Mouse (Mus musculus) heart, adult 2 months (tissue): ENCODE results near the gene Prmt2. TPM values are rescaled to one million over a fixed set of nuclear protein-coding genes. Genes with fewer than 3 reads are reported as not detected.

ENCODE experiments used
- DNase-seq, 2 experiments: peaks; one replicate each; pipeline ENCODE4 v3.0.0; 2021
- H3K27ac ChIP-seq: fragments of 200-600 bp; 2 replicates; pipeline ENCODE4 v1.8.1; 2022
- H3K27me3 ChIP-seq: fragments of 200-500 bp; 2 replicates; pipeline ENCODE4 v1.6.1; 2012; ENCODE audit warnings: mild to moderate bottlenecking, low read length, inconsistent platforms, mixed read lengths; ENCODE audit not compliant: control insufficient read depth, insufficient read depth
- H3K36me3 ChIP-seq: fragments of 200-500 bp; 2 replicates; pipeline ENCODE4 v1.6.1; 2012; ENCODE audit warnings: low read length, inconsistent platforms; ENCODE audit not compliant: control insufficient read depth, insufficient read depth
- H3K4me1 ChIP-seq: fragments of 200-500 bp; 2 replicates; pipeline ENCODE4 v1.6.1; 2011; ENCODE audit warnings: low read length; ENCODE audit not compliant: control insufficient read depth, insufficient read depth
- H3K4me3 ChIP-seq: fragments of 200-600 bp; 2 replicates; pipeline ENCODE4 v1.8.1; 2022
- H3K79me2 ChIP-seq: fragments of 200-500 bp; replicated peaks from 2 replicates; pipeline ENCODE4 v1.6.1; 2012; ENCODE audit warnings: mild to moderate bottlenecking, inconsistent platforms, low read length, moderate library complexity, mixed read lengths; ENCODE audit not compliant: control insufficient read depth, insufficient read depth
- H3K9ac ChIP-seq: fragments of 200-500 bp; 2 replicates; pipeline ENCODE4 v1.6.1; 2012; ENCODE audit warnings: low read depth, mild to moderate bottlenecking, control low read depth, inconsistent platforms, low read length, mixed read lengths
- CTCF ChIP-seq: fragments of 200-600 bp; IDR thresholded peaks from 2 replicates; pipeline ENCODE4 v1.8.1; 2022; ENCODE audit warnings: antibody characterized with exemption, mild to moderate bottlenecking, moderate library complexity
- EP300 ChIP-seq: fragments of 200-500 bp; IDR thresholded peaks from 2 replicates; pipeline ENCODE4 v1.6.1; 2011; ENCODE audit warnings: low read depth, low read length, control low read depth; ENCODE audit not compliant: insufficient read depth
- POLR2A ChIP-seq: fragments of 200-500 bp; IDR thresholded peaks from 2 replicates; pipeline ENCODE4 v1.6.1; 2011; ENCODE audit warnings: mild to moderate bottlenecking, low read depth, low read length, control low read depth; ENCODE audit not compliant: insufficient read depth
- WGBS: fragments of 180-500 bp; shearing (Covaris S2); methylation state at CpG from one replicate; pipeline ENCODE4 v1.1.7; 2018; 5-methylcytosine and 5-hydroxymethylcytosine counted together
- intact Hi-C: fragments of 180-260 bp; cut with DNase I; formaldehyde crosslinking; loops from one replicate; pipeline ENCODE4 v1.15.1; 2025
- polyA plus RNA-seq: library from polyadenylated mRNA; depleted of rRNA; stranded (reverse); fragments of >200 nt; gene quantifications from 2 replicates; pipeline ENCODE4 v1.2.3, GENCODE M21; 2012
- total RNA-seq, 2 experiments: library from RNA; stranded (reverse); gene quantifications; 2 replicates each; pipeline ENCODE4 v1.2.3; 2021

Prmt2 gene
- total and polyA plus RNA-seq, 3 experiments = 7.9 to 23.0 (median 11.1) TPM

DNA sequence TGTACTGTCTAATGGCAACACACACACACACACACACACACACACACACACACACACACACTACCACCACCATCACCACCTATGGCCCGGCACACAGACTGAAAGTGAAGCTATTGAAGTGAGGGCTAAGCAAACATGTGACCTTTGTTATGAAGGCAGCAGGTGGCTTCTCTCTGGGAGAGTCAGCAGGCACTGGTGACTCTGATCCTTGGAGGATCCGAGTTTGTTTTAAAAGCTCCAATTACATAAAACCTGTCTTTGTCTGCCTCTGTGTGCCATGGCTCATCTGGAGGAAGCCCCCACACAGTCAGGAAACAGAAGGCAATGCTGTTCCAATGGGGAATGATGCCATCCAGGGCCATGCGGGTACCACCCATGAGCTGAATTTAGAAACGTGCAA, 8.9 kb upstream of the Prmt2 start:
- Histone ChIP-seq H3K4me3 (no peak overlapping the region), H3K9ac (no peak overlapping the region), H3K27me3 (no peaks in the 10 kb centered on the region), H3K36me3 (no peaks in the 10 kb centered on the region), H3K79me2 (no peaks in the 10 kb centered on the region), H3K27ac (no peak overlapping the region), H3K4me1 (no peaks in the 10 kb centered on the region)
- 71% methylated on average over 4 of the region's 4 CpGs for WGBS
- TF ChIP-seq POLR2A = no peak
- no peak for TF ChIP-seq EP300
- TF ChIP-seq CTCF = no peak
- intact Hi-C loops = no loop called here
- no peak for DNase-seq

- no peaks in the 10 kb centered on the region for H3K27me3 ChIP-seq
- H3K27ac ChIP-seq = no peak overlapping the region
- DNase-seq = no peak
- no peaks in the 10 kb centered on the region for H3K4me1 ChIP-seq
- H3K79me2 ChIP-seq = no peaks in the 10 kb centered on the region
- H3K36me3 ChIP-seq = no peaks in the 10 kb centered on the region
- 91% methylated on average over 2 of the region's 2 CpGs for WGBS
- no peak overlapping the region for H3K4me3 ChIP-seq
- intact Hi-C loops = no loop called here
- no peak overlapping the region for H3K9ac ChIP-seq
- no peak for TF ChIP-seq POLR2A
- no peak for TF ChIP-seq CTCF
Measured at GRCm38 (mm10) chr10:76245106-76245505, 7.4 kb upstream of the Prmt2 start.

DNA sequence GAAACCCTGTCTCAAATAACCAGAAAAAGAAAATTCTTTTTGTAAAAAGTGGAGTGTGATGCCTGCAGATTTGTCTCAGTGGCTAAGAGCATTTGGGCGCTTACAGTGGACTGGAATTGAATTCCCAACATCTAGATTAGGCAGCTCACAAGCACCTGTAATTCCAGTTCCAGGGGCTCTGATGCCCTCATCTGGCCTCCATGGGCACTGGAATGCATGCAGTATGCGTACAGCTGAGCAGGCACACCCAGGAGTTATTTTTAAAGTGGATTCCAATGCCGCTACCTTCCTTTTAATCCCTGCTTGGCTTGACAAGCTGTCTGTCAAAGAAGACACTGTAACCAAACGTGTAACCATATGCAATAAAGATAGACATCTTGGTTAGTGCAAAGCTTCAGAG, 1.7 kb upstream of the Prmt2 start:
- Histone ChIP-seq H3K9ac (no peak overlapping the region), H3K27me3 (no peaks in the 10 kb centered on the region), H3K4me1 (no peaks in the 10 kb centered on the region; the same call in 1 of the 2 replicates), H3K36me3 (no peaks in the 10 kb centered on the region), H3K27ac (no peak overlapping the region), H3K79me2 (no peaks in the 10 kb centered on the region), H3K4me3 (no peak overlapping the region)
- no peak for DNase-seq
- TF ChIP-seq CTCF = 0 out of 2 replicates have a peak, but pooled peaks have one; percentile 7
- no peak for TF ChIP-seq POLR2A
- TF ChIP-seq EP300 = no peak
- 59% methylated on average over 4 of the region's 4 CpGs for WGBS
- intact Hi-C loops = no loop called here

GRCm38 (mm10) chr10:76229627-76230026, 8.0 kb downstream of the Prmt2 start:
- H3K4me1 ChIP-seq = no peaks in the 10 kb centered on the region
- H3K36me3 ChIP-seq = no peaks in the 10 kb centered on the region
- TF ChIP-seq CTCF (peak; percentile 60), EP300 (no peak)
- intact Hi-C loops = no loop called here
- DNase-seq = no peak
- H3K27ac ChIP-seq = no peak overlapping the region
- H3K4me3 ChIP-seq = no peak overlapping the region
- no peak overlapping the region for H3K9ac ChIP-seq
- H3K79me2 ChIP-seq = no peaks in the 10 kb centered on the region
- no peaks in the 10 kb centered on the region for H3K27me3 ChIP-seq
- WGBS = 86% methylated on average over 1 of the region's 1 CpGs

DNA sequence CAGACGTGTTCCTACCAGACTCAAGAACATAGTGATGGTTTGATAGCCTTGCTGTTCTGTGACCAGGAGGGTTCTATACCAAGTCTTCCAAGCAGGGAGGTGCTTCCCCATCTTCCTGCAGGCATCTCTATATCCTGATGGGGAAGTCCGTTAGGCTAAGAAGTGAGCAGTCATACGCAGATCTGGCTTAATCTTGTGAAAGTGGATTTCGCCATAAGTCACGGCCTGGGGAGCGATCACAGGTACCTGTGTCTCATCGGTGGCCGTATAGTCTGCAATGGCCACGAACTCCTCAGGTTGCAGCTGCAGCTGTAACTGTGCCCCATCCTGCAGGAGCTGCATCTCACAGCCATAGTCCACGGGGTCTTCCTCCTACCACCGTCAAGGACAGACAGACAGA, 11.7 kb downstream of the Prmt2 start:
- no peak for DNase-seq
- 89% methylated on average over 11 of the region's 11 CpGs for WGBS
- H3K27me3 ChIP-seq = no peaks in the 10 kb centered on the region
- no peak overlapping the region for H3K9ac ChIP-seq
- intact Hi-C loops = no loop called here
- H3K4me3 ChIP-seq = no peak overlapping the region
- TF ChIP-seq EP300 (no peak), CTCF (no peak), POLR2A (no peak)
- H3K27ac ChIP-seq = no peak overlapping the region
- no peaks in the 10 kb centered on the region for H3K79me2 ChIP-seq
- no peaks in the 10 kb centered on the region for H3K4me1 ChIP-seq
- no peaks in the 10 kb centered on the region for H3K36me3 ChIP-seq

DNA sequence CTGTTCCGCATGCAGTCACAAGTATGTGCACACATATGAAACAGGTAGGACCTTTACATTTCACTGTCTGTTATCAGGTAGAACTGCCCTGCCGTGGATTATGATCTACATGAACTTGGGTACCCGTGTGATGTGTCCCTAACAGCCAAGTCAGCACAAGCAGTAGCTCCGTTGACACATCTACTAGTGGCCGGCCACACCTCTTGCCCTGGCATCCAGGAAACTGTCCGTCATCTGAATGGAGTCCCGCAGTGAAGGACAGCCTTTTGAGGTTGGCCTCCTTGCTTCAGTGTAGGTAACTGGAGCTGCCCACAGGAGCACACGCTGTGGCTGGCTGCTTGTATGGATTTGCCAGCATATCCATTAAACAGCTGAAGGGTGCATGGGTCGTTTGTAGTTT, 19.4 kb downstream of the Prmt2 start:
- Histone ChIP-seq H3K4me3 (no peak overlapping the region), H3K4me1 (no peaks in the 10 kb centered on the region), H3K27ac (no peak overlapping the region), H3K79me2 (no peaks in the 10 kb centered on the region), H3K27me3 (no peaks in the 10 kb centered on the region), H3K36me3 (no peaks in the 10 kb centered on the region), H3K9ac (no peak overlapping the region)
- intact Hi-C loops = no loop called here
- 77% methylated on average over 9 of the region's 9 CpGs for WGBS
- peak in 1 of 2 experiments; percentile 12 for DNase-seq
- TF ChIP-seq POLR2A (no peak), EP300 (no peak), CTCF (no peak)

DNA sequence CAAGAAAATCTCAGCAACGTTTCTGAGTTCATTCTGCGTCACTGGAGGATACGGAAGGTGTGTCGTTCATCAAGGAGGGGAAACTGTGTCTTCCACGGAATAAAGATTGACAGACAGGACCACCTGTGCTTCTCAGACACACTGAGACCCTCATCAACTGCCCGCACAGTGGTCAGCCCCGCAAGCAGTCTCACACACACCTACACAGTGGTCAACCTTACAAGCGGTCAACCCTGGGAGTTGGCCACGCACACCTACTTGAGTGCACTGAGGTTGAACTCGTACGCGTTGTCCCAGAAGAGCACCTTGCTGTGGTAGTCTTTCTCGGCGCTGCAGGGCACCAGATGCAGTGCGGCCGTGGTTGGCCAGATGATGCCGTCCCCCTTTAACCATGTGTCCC, 20.6 kb downstream of the Prmt2 start:
- H3K79me2 ChIP-seq = no peaks in the 10 kb centered on the region
- no peak for TF ChIP-seq POLR2A
- TF ChIP-seq CTCF = no peak
- no peak for TF ChIP-seq EP300
- WGBS = 97% methylated on average over 17 of the region's 17 CpGs
- intact Hi-C loops = no loop called here
- no peak overlapping the region for H3K9ac ChIP-seq
- no peak overlapping the region for H3K4me3 ChIP-seq
- no peaks in the 10 kb centered on the region for H3K36me3 ChIP-seq
- H3K4me1 ChIP-seq = no peaks in the 10 kb centered on the region
- peak in 1 of 2 experiments; percentile 7 for DNase-seq
- no peaks in the 10 kb centered on the region for H3K27me3 ChIP-seq
- no peak overlapping the region for H3K27ac ChIP-seq
